Mouse (Mus musculus) olfactory bulb, adult 2 months (tissue): ENCODE data around the gene Mat2b.

Experiments used
- CTCF ChIP-seq: fragments of 200-500 bp; IDR thresholded peaks from 2 replicates; pipeline ENCODE4 v1.5.1; 2012; ENCODE audit warnings: low read depth, mild to moderate bottlenecking, low read length, moderate library complexity; ENCODE audit not compliant: insufficient read depth
- POLR2A ChIP-seq: fragments of 200-500 bp; IDR thresholded peaks from 2 replicates; pipeline ENCODE4 v1.6.1; 2012; ENCODE audit warnings: mild to moderate bottlenecking, low read depth, low read length, moderate library complexity; ENCODE audit not compliant: insufficient read depth

- TF ChIP-seq CTCF (no peak), POLR2A (no peak)
Measured at GRCm38 (mm10) chr11:40675014-40675730, 19.8 kb downstream of the Mat2b start.
